Mouse (Mus musculus) lung, adult 18-20 months (tissue): ENCODE measurements at regions not wholly inside any gene's neighbourhood (a gene's known extent, or its start where the extent isn't known, plus 50 kb on each side); places are given as distances from the start of the nearest gene placed in this dataset.
A peak's percentile ranks its signal among the peaks of the same experiment; 100 is the strongest.

ENCODE experiments used
- DNase-seq, 2 experiments: peaks; one replicate each; pipeline ENCODE4 v3.0.0; 2022; ENCODE audit warnings: mixed read lengths in 2 of 2

GRCm38 (mm10) chr4:125265065-125265464 is 137.4 kb upstream of the Zc3h12a start:
- no peak for DNase-seq

- no peak for DNase-seq
Observed at GRCm38 (mm10) chr4:125261547-125261946, 133.9 kb upstream of the Zc3h12a start.

- no peak for DNase-seq
Observed at GRCm38 (mm10) chr4:125259306-125259705, 131.7 kb upstream of the Zc3h12a start.

GRCm38 (mm10) chr4:125257916-125258315 is 130.3 kb upstream of the Zc3h12a start:
- no peak for DNase-seq

GRCm38 (mm10) chr4:125253161-125253560 is 125.5 kb upstream of the Zc3h12a start:
- no peak for DNase-seq

GRCm38 (mm10) chr4:125252228-125252627 is 124.6 kb upstream of the Zc3h12a start:
- DNase-seq: no peak

GRCm38 (mm10) chr4:125249061-125249460 is 121.4 kb upstream of the Zc3h12a start:
- no peak for DNase-seq

GRCm38 (mm10) chr4:125246171-125246570 is 118.5 kb upstream of the Zc3h12a start:
- no peak for DNase-seq

GRCm38 (mm10) chr4:125242512-125242911 is 114.9 kb upstream of the Zc3h12a start:
- no peak for DNase-seq

- no peak for DNase-seq
Observed at GRCm38 (mm10) chr4:125241577-125242262, 114.1 kb upstream of the Zc3h12a start.

GRCm38 (mm10) chr4:125231711-125232260 is 104.1 kb upstream of the Zc3h12a start:
- no peak for DNase-seq

GRCm38 (mm10) chr4:125227194-125227593 is 99.6 kb upstream of the Zc3h12a start:
- no peak for DNase-seq

- DNase-seq: no peak
Observed at GRCm38 (mm10) chr4:125222922-125223321, 95.3 kb upstream of the Zc3h12a start.

- peak in 1 of 2 experiments; percentile 1 for DNase-seq
Observed at GRCm38 (mm10) chr4:125220314-125220713, 92.7 kb upstream of the Zc3h12a start.

- DNase-seq: no peak
Observed at GRCm38 (mm10) chr4:125219209-125219608, 91.6 kb upstream of the Zc3h12a start.

GRCm38 (mm10) chr4:125214306-125214705 is 86.7 kb upstream of the Zc3h12a start:
- no peak for DNase-seq

- no peak for DNase-seq
Observed at GRCm38 (mm10) chr4:125212176-125212530, 84.5 kb upstream of the Zc3h12a start.

- no peak for DNase-seq
Observed at GRCm38 (mm10) chr4:125211459-125212175, 84.0 kb upstream of the Zc3h12a start.

- DNase-seq: no peak
Observed at GRCm38 (mm10) chr4:125210719-125211118, 83.1 kb upstream of the Zc3h12a start.

GRCm38 (mm10) chr4:125208136-125208915 is 80.7 kb upstream of the Zc3h12a start:
- DNase-seq: no peak

GRCm38 (mm10) chr4:125203521-125203920 is 75.9 kb upstream of the Zc3h12a start:
- no peak for DNase-seq

GRCm38 (mm10) chr4:125201638-125202325 is 74.1 kb upstream of the Zc3h12a start:
- DNase-seq: peak in 1 of 2 experiments; percentile 15

- no peak for DNase-seq
Observed at GRCm38 (mm10) chr4:125200762-125201161, 73.1 kb upstream of the Zc3h12a start.
